Mouse (Mus musculus) testis, adult 2 months (tissue): ENCODE measurements at regions not wholly inside any gene's neighbourhood (a gene's known extent, or its start where the extent isn't known, plus 50 kb on each side); places are given as distances from the start of the nearest gene placed in this dataset.

Experiments
- CTCF ChIP-seq: fragments of 200-500 bp; IDR thresholded peaks from 2 replicates; pipeline ENCODE4 v1.5.1; 2012; ENCODE audit warnings: low read depth, mild to moderate bottlenecking, inconsistent platforms, low read length, moderate library complexity; ENCODE audit not compliant: control insufficient read depth, insufficient read depth, insufficient replicate concordance
- POLR2A ChIP-seq: fragments of 200-500 bp; IDR thresholded peaks from 2 replicates; pipeline ENCODE4 v1.6.1; 2012; ENCODE audit warnings: low read depth, mild to moderate bottlenecking, inconsistent platforms, low read length, moderate library complexity; ENCODE audit not compliant: control insufficient read depth

DNA sequence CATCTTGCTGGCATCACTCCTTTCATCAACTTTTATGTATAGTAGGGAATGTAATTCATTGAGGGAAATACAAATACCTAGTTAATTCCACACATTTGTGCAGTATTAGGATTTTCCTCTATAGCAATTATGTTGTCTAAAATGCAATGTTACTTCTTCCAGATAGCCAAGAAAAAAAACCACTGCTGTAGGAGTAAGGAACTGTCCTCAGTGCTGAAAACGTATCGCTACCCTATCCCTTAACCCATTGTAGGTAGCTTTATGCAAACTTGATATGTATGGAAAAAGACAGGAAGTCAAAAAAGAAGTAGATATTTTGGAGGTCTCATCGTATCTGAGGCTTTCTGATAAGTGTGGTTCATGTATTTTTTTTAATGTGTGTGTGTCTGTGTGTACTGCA is 150.8 kb upstream of the Itga1 start:
- TF ChIP-seq CTCF: no peak
- TF ChIP-seq POLR2A: no peak
